Mouse (Mus musculus): ENCODE measurements around the gene Gm49340. TPM values are rescaled to one million over a fixed set of nuclear protein-coding genes. Genes with fewer than 3 reads are reported as not detected.

Gene Gm49340
- polyA plus RNA-seq, 1 experiment = not detected

- Histone ChIP-seq H3K4me1 (ENCODE audit: control insufficient read depth, insufficient read depth, low read length) (no peaks in the 10 kb centered on the region), H3K4me3 (ENCODE audit: insufficient read depth, low read length) (peak overlapping the region; percentile 30), H3K27ac (ENCODE audit: insufficient read depth, low read length) (peak overlapping the region; percentile 73; the same call in 1 of the 2 replicates)
- TF ChIP-seq CTCF (IDR thresholded peaks at IDR 0.05; ENCODE audit: extremely low read depth, insufficient read depth, low read length) (no peak), POLR2A (IDR thresholded peaks at IDR 0.05; ENCODE audit: extremely low read depth, insufficient read depth, low read length) (no peak)
These were observed 5.4 kb upstream of the Gm49340 start for GRCm38 (mm10) chr11:73323906-73324830.

GRCm38 (mm10) chr11:73326485-73326886, 3.1 kb upstream of the Gm49340 start:
- no peak overlapping the region for H3K27ac ChIP-seq (ENCODE audit: insufficient read depth, low read length)
- no peak for TF ChIP-seq POLR2A (IDR thresholded peaks at IDR 0.05; ENCODE audit: extremely low read depth, insufficient read depth, low read length)
- no peak for TF ChIP-seq CTCF (IDR thresholded peaks at IDR 0.05; ENCODE audit: extremely low read depth, insufficient read depth, low read length)
- H3K4me1 ChIP-seq (ENCODE audit: control insufficient read depth, insufficient read depth, low read length) = no peaks in the 10 kb centered on the region
- H3K4me3 ChIP-seq (ENCODE audit: insufficient read depth, low read length) = no peak overlapping the region

GRCm38 (mm10) chr11:73327361-73327760, 2.2 kb upstream of the Gm49340 start:
- H3K4me3 ChIP-seq (ENCODE audit: insufficient read depth, low read length) = no peak overlapping the region
- no peaks in the 10 kb centered on the region for H3K4me1 ChIP-seq (ENCODE audit: control insufficient read depth, insufficient read depth, low read length)
- TF ChIP-seq POLR2A (IDR thresholded peaks at IDR 0.05; ENCODE audit: extremely low read depth, insufficient read depth, low read length) = no peak
- no peak for TF ChIP-seq CTCF (IDR thresholded peaks at IDR 0.05; ENCODE audit: extremely low read depth, insufficient read depth, low read length)
- no peak overlapping the region for H3K27ac ChIP-seq (ENCODE audit: insufficient read depth, low read length)

- Histone ChIP-seq H3K4me1 (ENCODE audit: control insufficient read depth, insufficient read depth, low read length) (no peaks in the 10 kb centered on the region), H3K4me3 (ENCODE audit: insufficient read depth, low read length) (no peak overlapping the region), H3K27ac (ENCODE audit: insufficient read depth, low read length) (no peak overlapping the region)
- no peak for TF ChIP-seq POLR2A (IDR thresholded peaks at IDR 0.05; ENCODE audit: extremely low read depth, insufficient read depth, low read length)
- TF ChIP-seq CTCF (IDR thresholded peaks at IDR 0.05; ENCODE audit: extremely low read depth, insufficient read depth, low read length) = no peak
These were observed 3.8 kb downstream of the Gm49340 start for GRCm38 (mm10) chr11:73333357-73333756.

GRCm38 (mm10) chr11:73336919-73337318, 7.4 kb downstream of the Gm49340 start:
- TF ChIP-seq POLR2A (IDR thresholded peaks at IDR 0.05; ENCODE audit: extremely low read depth, insufficient read depth, low read length) (no peak), CTCF (IDR thresholded peaks at IDR 0.05; ENCODE audit: extremely low read depth, insufficient read depth, low read length) (no peak)
- no peak overlapping the region for H3K4me3 ChIP-seq (ENCODE audit: insufficient read depth, low read length)
- no peak overlapping the region for H3K27ac ChIP-seq (ENCODE audit: insufficient read depth, low read length)
- H3K4me1 ChIP-seq (ENCODE audit: control insufficient read depth, insufficient read depth, low read length) = no peaks in the 10 kb centered on the region

GRCm38 (mm10) chr11:73350483-73350882, 20.9 kb downstream of the Gm49340 start, which contains the start of gene Olfr20:
TSS of gene Olfr20 (plus strand) at chr11:73350783.
- H3K27ac ChIP-seq (ENCODE audit: insufficient read depth, low read length) = no peak within 1 kb of the TSS
- no peaks in the 10 kb centered on the region for H3K4me1 ChIP-seq (ENCODE audit: control insufficient read depth, insufficient read depth, low read length)
- H3K4me3 ChIP-seq (ENCODE audit: insufficient read depth, low read length) = no peak within 1 kb of the TSS
- no peak for TF ChIP-seq POLR2A (IDR thresholded peaks at IDR 0.05; ENCODE audit: extremely low read depth, insufficient read depth, low read length)

GRCm38 (mm10) chr11:73370946-73371345, 41.4 kb downstream of the Gm49340 start, which contains the start of gene Olfr376:
TSS of gene Olfr376 (plus strand) at chr11:73371246.
- Histone ChIP-seq H3K4me1 (ENCODE audit: control insufficient read depth, insufficient read depth, low read length) (no peaks in the 10 kb centered on the region), H3K4me3 (ENCODE audit: insufficient read depth, low read length) (no peak within 1 kb of the TSS), H3K27ac (ENCODE audit: insufficient read depth, low read length) (no peak within 1 kb of the TSS)
- no peak for TF ChIP-seq CTCF (IDR thresholded peaks at IDR 0.05; ENCODE audit: extremely low read depth, insufficient read depth, low read length)

- no peaks in the 10 kb centered on the region for H3K4me1 ChIP-seq (ENCODE audit: control insufficient read depth, insufficient read depth, low read length)
- no peak overlapping the region for H3K4me3 ChIP-seq (ENCODE audit: insufficient read depth, low read length)
- TF ChIP-seq CTCF (IDR thresholded peaks at IDR 0.05; ENCODE audit: extremely low read depth, insufficient read depth, low read length) = no peak
- no peak for TF ChIP-seq POLR2A (IDR thresholded peaks at IDR 0.05; ENCODE audit: extremely low read depth, insufficient read depth, low read length)
- no peak overlapping the region for H3K27ac ChIP-seq (ENCODE audit: insufficient read depth, low read length)
These were observed 65.8 kb downstream of the Gm49340 start for GRCm38 (mm10) chr11:73395374-73395773.

GRCm38 (mm10) chr11:73399514-73399913, 70.0 kb downstream of the Gm49340 start, which contains the start of gene Olfr1:
TSS of gene Olfr1 (minus strand) at chr11:73399614.
- H3K4me1 ChIP-seq (ENCODE audit: control insufficient read depth, insufficient read depth, low read length) = no peaks in the 10 kb centered on the region
- TF ChIP-seq POLR2A (IDR thresholded peaks at IDR 0.05; ENCODE audit: extremely low read depth, insufficient read depth, low read length) = no peak
- no peak for TF ChIP-seq CTCF (IDR thresholded peaks at IDR 0.05; ENCODE audit: extremely low read depth, insufficient read depth, low read length)
- H3K4me3 ChIP-seq (ENCODE audit: insufficient read depth, low read length) = no peak within 1 kb of the TSS
- H3K27ac ChIP-seq (ENCODE audit: insufficient read depth, low read length) = no peak within 1 kb of the TSS

Other genes with a start within 250 kb of the Gm49340 start
- gene Itgae, start 239.2 kb upstream of the Gm49340 start, polyA plus RNA-seq (2012; rRNA removed) = 0.21 and 0.25 TPM in 2 replicates
- 0.13 and 0.15 TPM in 2 replicates for gene Haspin, start 191.4 kb upstream of the Gm49340 start, polyA plus RNA-seq (2012; rRNA removed)
- 0.35 and 0.68 TPM in 2 replicates for gene P2rx5, start 169.3 kb upstream of the Gm49340 start, polyA plus RNA-seq (2012; rRNA removed)
- gene Emc6, start 152.7 kb upstream of the Gm49340 start, polyA plus RNA-seq (2012; rRNA removed) = 62.8 and 69.7 TPM in 2 replicates
- 13.3 and 13.6 TPM in 2 replicates for gene Tax1bp3, start 152.7 kb upstream of the Gm49340 start, polyA plus RNA-seq (2012; rRNA removed)
- gene Ctns, start 130.7 kb upstream of the Gm49340 start, polyA plus RNA-seq (2012; rRNA removed) = 23.5 and 24.5 TPM in 2 replicates
- gene Shpk, start 130.3 kb upstream of the Gm49340 start, polyA plus RNA-seq (2012; rRNA removed) = 4.1 and 4.4 TPM in 2 replicates
- 0.13 and 0.19 TPM in 2 replicates for gene Trpv1, start 95.4 kb upstream of the Gm49340 start, polyA plus RNA-seq (2012; rRNA removed)
- 0.52 and 0.62 TPM in 2 replicates for gene Trpv3, start 62.4 kb upstream of the Gm49340 start, polyA plus RNA-seq (2012; rRNA removed)
- gene Aspa, start 145 bp upstream of the Gm49340 start, polyA plus RNA-seq (2012; rRNA removed) = 29.5 and 34.3 TPM in 2 replicates
- 0.08 and 0.13 TPM in 2 replicates for gene Spata22, start within 50 bp of the Gm49340 start, polyA plus RNA-seq (2012; rRNA removed)
- not detected in 2 replicates for gene Olfr20, start 21.0 kb downstream of the Gm49340 start, polyA plus RNA-seq (2012; rRNA removed)
- gene Olfr376, start 41.5 kb downstream of the Gm49340 start, polyA plus RNA-seq (2012; rRNA removed) = not detected in 2 replicates
- not detected in 2 replicates for gene Olfr1, start 69.9 kb downstream of the Gm49340 start, polyA plus RNA-seq (2012; rRNA removed)
- not detected in 2 replicates for gene Olfr378, start 98.7 kb downstream of the Gm49340 start, polyA plus RNA-seq (2012; rRNA removed)
- gene Olfr380, start 127.8 kb downstream of the Gm49340 start, polyA plus RNA-seq (2012; rRNA removed) = not detected in 2 replicates
- not detected in 2 replicates for gene Olfr381, start 161.9 kb downstream of the Gm49340 start, polyA plus RNA-seq (2012; rRNA removed)
- not detected in 2 replicates for gene Olfr382, start 187.5 kb downstream of the Gm49340 start, polyA plus RNA-seq (2012; rRNA removed)